ENCODE assay signal across 22 mouse cellular contexts in the genomic region with DNA sequence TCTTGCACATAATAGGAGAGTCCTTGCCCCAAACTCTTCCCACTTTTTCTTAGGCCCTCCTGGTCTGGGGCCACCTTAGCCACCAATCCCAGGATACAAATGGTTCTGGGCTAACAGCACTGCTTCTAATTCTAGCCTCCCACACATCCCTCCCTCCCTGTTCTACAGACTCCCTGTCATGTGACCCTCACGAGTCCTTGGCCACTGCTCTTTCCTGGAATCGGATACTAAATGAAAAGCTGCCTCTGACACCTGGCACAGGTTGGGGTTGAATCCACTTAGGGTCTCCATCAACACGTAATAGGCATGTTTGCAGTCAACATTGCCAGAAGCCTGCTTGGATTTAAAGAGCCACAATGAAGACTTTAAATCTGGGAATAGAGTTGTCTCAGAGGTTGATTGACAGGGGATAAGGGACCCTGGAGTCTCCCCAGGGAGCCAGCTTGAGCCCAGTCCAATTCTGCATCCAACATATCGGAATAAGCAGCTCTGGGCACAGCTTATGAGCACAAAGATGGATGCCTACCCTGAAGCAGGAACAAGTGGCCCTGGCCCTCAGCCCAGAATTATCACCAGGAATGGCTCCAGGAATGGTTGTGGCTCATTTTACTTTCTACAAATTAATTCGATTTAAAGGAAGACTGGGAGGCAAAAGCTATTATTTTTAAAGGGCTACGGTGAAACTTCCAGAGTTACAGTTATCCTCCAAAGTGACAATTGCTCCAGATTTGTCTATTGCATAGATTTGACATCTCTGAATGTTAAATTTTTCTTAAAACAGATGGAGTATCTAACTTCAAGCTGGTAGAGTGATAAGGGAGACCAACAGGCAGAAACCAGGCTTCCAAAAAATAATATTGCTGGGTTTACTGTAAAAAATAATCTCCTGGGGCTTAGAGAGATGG. TPM values are rescaled to one million over a fixed set of nuclear protein-coding genes. Genes with fewer than 3 reads are reported as not detected.
DNase-seq lines count a peak whose midpoint lies in the region; ATAC-seq and TF ChIP-seq lines count a peak whose summit lies in the region.
"Not testable (repeated sequence)": the region's sequence is repeated elsewhere in the genome, so short reads cannot be mapped to it uniquely, and the experiment has no call there.
"Had no signal": no experiment of that assay in that cellular context is flagged by ENCODE, and none has a peak within 500 bp of the region (broad histone marks: within the 10 kb centered on the region; RNA-seq: fewer than 3 reads in every experiment).

No protein-coding gene starts in this region.

- 23% methylated on average over 6 of the region's 6 CpGs for WGBS in forebrain, postnatal 0 days
- 56% methylated on average over 6 of the region's 6 CpGs for WGBS in heart, embryonic 15.5 days
- WGBS in hindbrain, embryonic 15.5 days = 52% methylated on average over 6 of the region's 6 CpGs
- WGBS in midbrain, embryonic 16.5 days = 49% methylated on average over 6 of the region's 6 CpGs

- peak overlapping the region; percentile 59 for H3K27ac ChIP-seq in forebrain, postnatal 0 days (ENCODE audit: low read depth, low read length)
- not testable (repeated sequence) for H3K27ac ChIP-seq in heart, embryonic 15.5 days; hindbrain, embryonic 15.5 days (replicated peaks); midbrain, embryonic 16.5 days (ENCODE audit: low read length)

- not testable (repeated sequence) for H3K9ac ChIP-seq in forebrain, postnatal 0 days; heart, embryonic 15.5 days; hindbrain, embryonic 15.5 days; midbrain, embryonic 16.5 days (ENCODE audit: low read depth, low read length)

- not testable (repeated sequence) for H3K4me2 ChIP-seq in forebrain, postnatal 0 days (ENCODE audit: low read depth); heart, embryonic 15.5 days; hindbrain, embryonic 15.5 days; midbrain, embryonic 16.5 days (ENCODE audit: low read length)

- H3K4me3 ChIP-seq in forebrain, postnatal 0 days (ENCODE audit: low read depth, low read length); heart, embryonic 15.5 days; hindbrain, embryonic 15.5 days; midbrain, embryonic 16.5 days (ENCODE audit: low read depth, low read length): not testable (repeated sequence)

- H3K4me1 ChIP-seq in forebrain, postnatal 0 days (ENCODE audit: insufficient read depth); heart, embryonic 15.5 days (replicated peaks); hindbrain, embryonic 15.5 days (replicated peaks); midbrain, embryonic 16.5 days (ENCODE audit: control insufficient read depth, insufficient read depth, low read length): not testable (repeated sequence)

- not testable (repeated sequence) for H3K9me3 ChIP-seq in forebrain, postnatal 0 days (ENCODE audit: low read length); heart, embryonic 15.5 days (replicated peaks); hindbrain, embryonic 15.5 days; midbrain, embryonic 16.5 days (replicated peaks; ENCODE audit: control insufficient read depth, low read length, poor library complexity, severe bottlenecking)

- TF ChIP-seq CTCF in forebrain, postnatal 0 days (IDR thresholded peaks at IDR 0.05; ENCODE audit: low read depth) = not testable (repeated sequence)

- not testable (repeated sequence) for H3K36me3 ChIP-seq in forebrain, postnatal 0 days (ENCODE audit: insufficient read depth); heart, embryonic 15.5 days; hindbrain, embryonic 15.5 days; midbrain, embryonic 16.5 days (ENCODE audit: control insufficient read depth, insufficient read depth, low read length)

- peak; percentile 92 for ATAC-seq in forebrain, postnatal 0 days
- peak; percentile 47; the same call in 1 of the 2 replicates for ATAC-seq in heart, embryonic 15.5 days (replicated peaks; ENCODE audit: insufficient number of reproducible peaks, insufficient read depth, low FRiP score, low read depth)
- peak; percentile 59; the same call in 1 of the 2 replicates for ATAC-seq in hindbrain, embryonic 15.5 days (ENCODE audit: low FRiP score, low read depth)
- peak; percentile 71 for ATAC-seq in midbrain, embryonic 16.5 days

- DNase-seq in cerebellum, postnatal 10 days = peak; percentile 73 to 82
- DNase-seq in forebrain, postnatal 0 days = peak; percentile 89
- peak; percentile 74 to 91 for DNase-seq in layer of hippocampus, adult 18-20 months (ENCODE audit: low spot score in 2 of 2)
- DNase-seq in left cerebral cortex, adult 18-20 months (ENCODE audit: low spot score in 2 of 2) = peak; percentile 56 to 70
- peak; percentile 34 to 55 for DNase-seq in right cerebral cortex, postnatal 36 days (ENCODE audit: low spot score in 2 of 2)

- H3K27me3 ChIP-seq in forebrain, postnatal 0 days (ENCODE audit: insufficient read depth, low read length); heart, embryonic 15.5 days; hindbrain, embryonic 15.5 days; midbrain, embryonic 16.5 days (ENCODE audit: control insufficient read depth, insufficient read depth, low read depth, low read length): not testable (repeated sequence)

RNA-seq across cellular contexts. Expression of a gene that starts 13.0 kb away (rescaled TPM):
- total RNA-seq in forebrain, postnatal 0 days (2014; rRNA removed) = 38.7 and 50.9 TPM in 2 replicates
- polyA plus RNA-seq in forebrain, postnatal 0 days (2015; fragmentation: Nextera tagmentation; extraction: Ambion mirVana) = 39.5 and 42.8 TPM in 2 replicates
- polyA plus RNA-seq in heart, embryonic 15.5 days (2015; fragmentation: Nextera tagmentation; extraction: Ambion mirVana) = not detected in 2 replicates
- polyA plus RNA-seq in hindbrain, embryonic 15.5 days (2015; fragmentation: Nextera tagmentation; extraction: Ambion mirVana) = 21.0 and 27.5 TPM in 2 replicates
- 10 to 100 TPM; 33.5 to 37.5 TPM for total RNA-seq in layer of hippocampus, adult 18-20 months (2021)
- 10 to 100 TPM; 24.4 to 30.5 TPM for total RNA-seq in left cerebral cortex, adult 18-20 months (2021)
- polyA plus RNA-seq in midbrain, embryonic 16.5 days (2015; fragmentation: Nextera tagmentation; extraction: Ambion mirVana) = 32.0 and 36.8 TPM in 2 replicates
- total RNA-seq: gastrocnemius, postnatal 14 days had no signal
- polyA plus RNA-seq: C2C12; heart, embryonic 13.5 days; inflammation-experienced regulatory T-cells, adult 6 months; lung, embryonic 14.5 days; macrophage had no signal

RNA-seq across cellular contexts. Expression of a gene that starts 16.1 kb away (rescaled TPM):
- not detected in 2 replicates for total RNA-seq in forebrain, postnatal 0 days (2014; rRNA removed)
- not detected in 2 replicates for polyA plus RNA-seq in forebrain, postnatal 0 days (2015; fragmentation: Nextera tagmentation; extraction: Ambion mirVana)
- not detected in 2 replicates for polyA plus RNA-seq in heart, embryonic 15.5 days (2015; fragmentation: Nextera tagmentation; extraction: Ambion mirVana)
- polyA plus RNA-seq in hindbrain, embryonic 15.5 days (2015; fragmentation: Nextera tagmentation; extraction: Ambion mirVana) = not detected in 2 replicates
- not detected for total RNA-seq in layer of hippocampus, adult 18-20 months (2021)
- total RNA-seq in left cerebral cortex, adult 18-20 months (2021) = not detected
- not detected in 2 replicates for polyA plus RNA-seq in midbrain, embryonic 16.5 days (2015; fragmentation: Nextera tagmentation; extraction: Ambion mirVana)
- total RNA-seq: gastrocnemius, postnatal 14 days; left cerebral cortex, postnatal 14 days had no signal
- polyA plus RNA-seq: C2C12; forebrain, embryonic 12.5 days; heart, embryonic 13.5 days; inflammation-experienced regulatory T-cells, adult 6 months; kidney, postnatal 0 days; liver, embryonic 11.5 days; lung, embryonic 14.5 days; macrophage; midbrain, embryonic 12.5 days; neural tube, embryonic 11.5 days; spleen, adult 2 months; stomach, embryonic 16.5 days had no signal

RNA-seq across cellular contexts. Expression of a gene that starts 34.6 kb away (rescaled TPM):
- not detected in 2 replicates for total RNA-seq in forebrain, postnatal 0 days (2014; rRNA removed)
- polyA plus RNA-seq in forebrain, postnatal 0 days (2015; fragmentation: Nextera tagmentation; extraction: Ambion mirVana) = not detected in 2 replicates
- polyA plus RNA-seq in heart, embryonic 15.5 days (2015; fragmentation: Nextera tagmentation; extraction: Ambion mirVana) = not detected in 2 replicates
- not detected in 2 replicates for polyA plus RNA-seq in hindbrain, embryonic 15.5 days (2015; fragmentation: Nextera tagmentation; extraction: Ambion mirVana)
- not detected for total RNA-seq in layer of hippocampus, adult 18-20 months (2021)
- total RNA-seq in left cerebral cortex, adult 18-20 months (2021) = not detected
- not detected in 2 replicates for polyA plus RNA-seq in midbrain, embryonic 16.5 days (2015; fragmentation: Nextera tagmentation; extraction: Ambion mirVana)
- total RNA-seq: gastrocnemius, postnatal 14 days; left cerebral cortex, postnatal 14 days had no signal
- polyA plus RNA-seq: C2C12; forebrain, embryonic 12.5 days; heart, embryonic 13.5 days; inflammation-experienced regulatory T-cells, adult 6 months; kidney, postnatal 0 days; liver, embryonic 11.5 days; lung, embryonic 14.5 days; macrophage; midbrain, embryonic 12.5 days; neural tube, embryonic 11.5 days; spleen, adult 2 months; stomach, embryonic 16.5 days had no signal

RNA-seq across cellular contexts. Expression of a gene that starts 46.5 kb away (rescaled TPM):
- not detected in 2 replicates for total RNA-seq in forebrain, postnatal 0 days (2014; rRNA removed)
- polyA plus RNA-seq in forebrain, postnatal 0 days (2015; fragmentation: Nextera tagmentation; extraction: Ambion mirVana) = not detected in 2 replicates
- polyA plus RNA-seq in heart, embryonic 15.5 days (2015; fragmentation: Nextera tagmentation; extraction: Ambion mirVana) = not detected in 2 replicates
- polyA plus RNA-seq in hindbrain, embryonic 15.5 days (2015; fragmentation: Nextera tagmentation; extraction: Ambion mirVana) = not detected in 2 replicates
- not detected for total RNA-seq in layer of hippocampus, adult 18-20 months (2021)
- total RNA-seq in left cerebral cortex, adult 18-20 months (2021) = not detected
- not detected in 2 replicates for polyA plus RNA-seq in midbrain, embryonic 16.5 days (2015; fragmentation: Nextera tagmentation; extraction: Ambion mirVana)
- total RNA-seq: gastrocnemius, postnatal 14 days; left cerebral cortex, postnatal 14 days had no signal
- polyA plus RNA-seq: C2C12; forebrain, embryonic 12.5 days; heart, embryonic 13.5 days; inflammation-experienced regulatory T-cells, adult 6 months; kidney, postnatal 0 days; liver, embryonic 11.5 days; lung, embryonic 14.5 days; macrophage; midbrain, embryonic 12.5 days; neural tube, embryonic 11.5 days; spleen, adult 2 months; stomach, embryonic 16.5 days had no signal

RNA-seq across cellular contexts. Expression of a gene that starts 58.2 kb away (rescaled TPM):
- total RNA-seq in forebrain, postnatal 0 days (2014; rRNA removed) = not detected in 2 replicates
- not detected in 2 replicates for polyA plus RNA-seq in forebrain, postnatal 0 days (2015; fragmentation: Nextera tagmentation; extraction: Ambion mirVana)
- polyA plus RNA-seq in heart, embryonic 15.5 days (2015; fragmentation: Nextera tagmentation; extraction: Ambion mirVana) = not detected in 2 replicates
- polyA plus RNA-seq in hindbrain, embryonic 15.5 days (2015; fragmentation: Nextera tagmentation; extraction: Ambion mirVana) = not detected in 2 replicates
- total RNA-seq in layer of hippocampus, adult 18-20 months (2021) = not detected
- total RNA-seq in left cerebral cortex, adult 18-20 months (2021) = not detected
- not detected in 2 replicates for polyA plus RNA-seq in midbrain, embryonic 16.5 days (2015; fragmentation: Nextera tagmentation; extraction: Ambion mirVana)
- total RNA-seq: gastrocnemius, postnatal 14 days; left cerebral cortex, postnatal 14 days had no signal
- polyA plus RNA-seq: C2C12; forebrain, embryonic 12.5 days; heart, embryonic 13.5 days; inflammation-experienced regulatory T-cells, adult 6 months; kidney, postnatal 0 days; liver, embryonic 11.5 days; lung, embryonic 14.5 days; macrophage; midbrain, embryonic 12.5 days; neural tube, embryonic 11.5 days; spleen, adult 2 months; stomach, embryonic 16.5 days had no signal

Comparison
In these comparisons a context has a peak if more than half of its experiments do, and no peak if none do; other contexts are left out.
1. RNA of a gene that starts 13.0 kb away (polyA plus RNA-seq): 39.5 to 42.8 TPM in forebrain, postnatal 0 days, 32.0 to 36.8 TPM in midbrain, embryonic 16.5 days and 21.0 to 27.5 TPM in hindbrain, embryonic 15.5 days; not detected in heart, embryonic 15.5 days; every median in the first group is over 10 times any median in the second.
2. Peak in every context shown above with its lines, with median percentiles within 50 percentile points of each other: DNase-seq and ATAC-seq.